Mouse (Mus musculus) adrenal gland, adult 8-10 months (tissue): ENCODE measurements around the gene Coro6. TPM values are rescaled to one million over a fixed set of nuclear protein-coding genes. Genes with fewer than 3 reads are reported as not detected.

Source experiments
- DNase-seq: peaks from one replicate; pipeline ENCODE4 v3.0.0; 2022
- total RNA-seq, 4 experiments: library from RNA; stranded (reverse); gene quantifications; 2 replicates each; pipeline ENCODE4 v1.2.4; 2022

Gene Coro6
- total RNA-seq, 4 experiments from 2014 or later = 0.73 to 6.4 (median 3.8) TPM

DNA sequence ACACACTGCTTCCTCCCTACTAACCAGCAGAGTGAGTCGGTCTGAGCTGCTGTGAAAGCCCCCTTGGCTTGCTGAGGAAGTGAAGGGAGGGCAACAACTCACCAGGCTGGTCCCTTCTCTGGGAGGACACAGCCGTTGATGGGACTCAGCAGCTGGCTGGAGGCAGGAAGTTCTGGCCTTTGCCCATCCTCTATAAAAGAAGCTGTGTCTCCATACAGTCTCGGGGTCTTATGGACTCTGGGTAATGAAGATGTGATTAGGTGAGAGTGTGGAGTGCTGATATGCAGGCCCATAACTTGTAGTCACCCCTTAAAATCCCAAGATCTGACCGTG, 32.1 kb downstream of the Coro6 start:
- DNase-seq = no peak

DNA sequence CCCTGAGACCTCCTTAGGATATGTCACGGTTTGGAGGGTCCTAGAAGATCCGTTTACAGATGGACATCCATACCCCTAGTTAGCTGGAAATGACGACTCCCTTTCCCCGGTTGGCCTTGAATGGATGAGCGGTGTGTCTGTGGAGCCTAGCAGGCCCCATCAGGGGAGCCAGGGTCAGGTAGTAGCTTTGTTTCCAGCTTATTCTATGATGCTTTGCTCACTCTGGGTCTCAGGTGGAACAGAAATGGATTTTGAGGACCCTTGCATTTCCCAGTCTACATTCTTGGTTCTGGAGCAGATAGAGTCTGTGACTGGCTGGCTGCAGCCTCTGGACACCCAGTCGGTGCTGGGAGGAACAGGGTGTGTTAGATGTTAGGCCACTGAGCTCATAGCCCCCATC, 32.6 kb downstream of the Coro6 start:
- DNase-seq = no peak

DNA sequence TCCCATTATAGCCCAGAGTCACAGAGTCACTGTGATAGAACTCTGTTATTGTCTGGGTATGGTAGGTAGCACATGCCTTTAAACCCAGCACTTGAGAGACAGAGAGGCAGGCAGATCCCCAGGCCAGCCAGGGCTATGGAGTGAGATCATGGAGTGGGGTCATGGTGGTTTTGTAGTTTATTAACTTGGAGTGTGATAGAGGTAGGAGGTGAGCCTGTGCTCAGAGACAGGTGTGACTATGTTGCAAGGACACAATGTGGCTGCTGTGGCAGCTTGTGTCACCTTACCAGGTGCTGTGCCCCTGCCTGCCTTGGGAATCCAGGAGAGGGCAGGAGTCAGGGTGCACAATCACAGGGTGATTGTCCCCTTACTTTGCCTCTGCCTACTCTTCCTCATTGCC, 33.3 kb downstream of the Coro6 start:
- DNase-seq = no peak

- peak; percentile 72 for DNase-seq
Observed at GRCm38 (mm10) chr11:77497341-77497756, 35.1 kb downstream of the Coro6 start.

GRCm38 (mm10) chr11:77497851-77498250, 35.6 kb downstream of the Coro6 start:
- no peak for DNase-seq

DNA sequence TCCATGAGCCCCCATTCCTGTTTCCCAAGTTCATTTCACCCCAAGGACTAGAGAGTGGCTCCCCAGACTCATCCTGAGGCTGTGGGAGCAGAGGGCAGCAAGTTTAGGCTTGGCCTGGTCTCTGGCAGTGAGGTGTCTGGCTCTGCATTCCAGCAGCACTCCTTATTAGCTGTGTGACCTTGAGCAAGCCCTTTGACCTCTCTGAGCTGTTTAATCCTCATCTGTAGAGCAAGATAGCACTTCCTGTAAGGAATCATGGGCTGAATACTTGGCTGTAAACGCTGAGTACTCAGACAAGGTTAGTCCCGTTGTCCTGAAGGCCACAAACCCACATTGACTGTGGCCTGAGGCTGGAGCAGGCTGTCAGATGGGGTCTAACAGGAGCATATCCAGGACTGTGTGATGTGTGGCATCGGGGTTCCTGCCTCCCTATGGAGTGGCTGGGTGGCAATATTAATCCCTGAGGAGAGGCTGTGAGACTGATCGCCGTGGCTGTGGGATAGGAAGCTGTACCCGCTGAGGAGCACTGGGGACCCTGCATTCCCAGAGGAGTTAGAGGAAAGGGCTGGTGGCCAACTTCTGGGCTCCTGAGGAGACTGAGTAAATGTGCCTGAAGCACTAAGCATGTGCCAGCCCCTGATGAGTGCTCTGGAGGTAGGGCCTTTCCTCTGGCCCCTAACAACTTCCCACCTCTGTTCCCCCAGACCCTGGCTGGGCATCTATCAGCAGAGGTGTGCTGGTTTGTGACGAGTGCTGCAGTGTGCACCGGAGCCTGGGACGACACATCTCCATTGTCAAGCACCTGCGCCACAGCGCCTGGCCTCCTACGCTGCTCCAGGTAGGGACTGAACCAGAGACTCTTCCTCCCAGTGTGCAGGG, 36.3 kb downstream of the Coro6 start:
- no peak for DNase-seq

DNA sequence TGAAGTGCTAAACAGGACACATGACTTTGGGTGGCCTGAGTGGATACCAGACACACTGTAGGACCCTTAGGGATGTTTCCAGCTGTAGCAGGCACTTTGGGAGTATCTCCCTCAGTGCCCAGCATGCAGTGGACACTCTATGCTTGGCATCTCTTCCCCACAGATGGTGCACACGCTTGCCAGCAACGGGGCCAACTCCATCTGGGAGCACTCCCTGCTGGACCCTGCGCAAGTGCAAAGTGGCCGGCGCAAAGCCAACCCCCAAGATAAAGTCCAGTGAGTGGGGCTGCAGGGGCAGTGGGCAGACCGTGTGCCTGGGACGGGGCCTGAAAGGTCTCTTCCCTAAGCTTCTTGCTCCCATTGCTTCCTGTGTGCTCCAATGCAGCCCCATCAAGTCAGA, 37.1 kb downstream of the Coro6 start:
- no peak for DNase-seq

GRCm38 (mm10) chr11:77500361-77501325, 38.4 kb downstream of the Coro6 start:
- no peak for DNase-seq

DNA sequence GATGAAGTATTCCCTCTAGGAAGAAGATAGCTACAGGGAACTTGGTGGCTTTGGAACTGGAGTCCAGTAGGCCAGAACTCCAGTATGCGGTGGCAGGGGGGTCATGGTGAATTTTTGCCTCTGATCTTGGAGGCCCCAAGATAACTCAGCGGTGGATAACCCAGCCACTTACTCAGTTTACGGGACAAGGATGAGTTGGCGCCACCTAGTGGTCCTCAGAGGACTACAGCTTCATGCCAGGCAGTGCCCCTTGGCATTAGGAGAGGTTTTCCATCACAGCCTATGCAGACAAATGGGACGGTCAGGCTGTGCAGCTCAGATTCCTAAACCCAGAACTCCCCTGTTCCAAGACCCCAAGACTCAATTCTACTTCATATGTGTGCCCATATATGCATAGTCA, 39.2 kb downstream of the Coro6 start:
- peak; percentile 63 for DNase-seq

DNA sequence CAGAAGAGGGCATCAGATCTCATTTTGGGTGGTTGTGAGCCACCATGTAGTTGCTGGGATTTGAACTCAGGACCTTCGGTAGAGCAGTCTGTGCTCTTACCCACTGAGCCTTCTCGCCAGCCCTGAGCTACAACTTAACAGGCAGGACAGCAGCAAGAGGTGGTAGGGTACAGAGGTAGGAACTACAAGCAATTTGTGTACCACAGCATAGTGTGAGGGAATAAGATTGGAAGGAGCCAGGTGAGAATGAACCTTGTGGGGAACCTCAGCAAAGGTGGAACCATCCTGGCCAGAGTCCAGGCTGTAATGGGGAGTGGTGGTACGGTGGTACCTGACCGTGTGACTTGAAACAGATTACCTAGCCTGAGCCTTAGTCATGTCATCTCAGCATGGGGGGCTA, 39.8 kb downstream of the Coro6 start:
- no peak for DNase-seq

GRCm38 (mm10) chr11:77502481-77502880, 40.3 kb downstream of the Coro6 start:
- DNase-seq = no peak

- no peak for DNase-seq
Observed at GRCm38 (mm10) chr11:77503511-77503910, 41.3 kb downstream of the Coro6 start.

- DNase-seq = no peak
Observed at GRCm38 (mm10) chr11:77504377-77504776, 42.2 kb downstream of the Coro6 start.

DNA sequence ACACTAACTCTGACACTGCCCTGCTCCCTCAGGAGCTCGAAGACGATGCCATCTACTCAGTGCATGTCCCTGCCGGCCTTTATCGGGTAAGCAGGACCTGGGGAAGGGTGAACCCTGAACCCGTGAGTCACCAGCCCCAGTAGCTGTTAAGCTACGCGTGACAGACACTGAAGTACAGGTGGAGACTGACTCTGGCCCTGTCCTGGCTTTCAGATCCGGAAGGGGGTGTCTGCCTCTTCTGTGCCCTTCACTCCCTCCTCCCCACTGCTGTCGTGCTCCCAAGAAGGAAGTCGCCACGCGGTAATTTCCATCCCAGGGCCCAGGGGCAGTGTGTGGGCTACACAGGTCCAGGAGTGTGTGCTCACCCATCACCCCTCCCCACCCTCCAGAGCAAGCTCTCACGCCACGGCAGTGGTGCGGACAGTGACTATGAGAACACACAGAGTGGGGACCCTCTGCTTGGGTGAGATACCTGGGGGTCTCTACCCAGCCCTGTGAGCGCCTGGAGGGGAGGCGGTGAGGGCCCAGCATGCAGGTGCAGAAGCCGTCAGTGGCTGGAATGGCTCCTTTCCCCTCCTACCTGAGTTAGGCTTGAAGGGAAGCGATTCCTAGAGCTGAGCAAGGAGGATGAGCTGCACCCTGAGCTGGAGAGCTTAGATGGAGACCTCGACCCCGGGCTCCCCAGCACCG, 43.2 kb downstream of the Coro6 start:
- DNase-seq = no peak

DNA sequence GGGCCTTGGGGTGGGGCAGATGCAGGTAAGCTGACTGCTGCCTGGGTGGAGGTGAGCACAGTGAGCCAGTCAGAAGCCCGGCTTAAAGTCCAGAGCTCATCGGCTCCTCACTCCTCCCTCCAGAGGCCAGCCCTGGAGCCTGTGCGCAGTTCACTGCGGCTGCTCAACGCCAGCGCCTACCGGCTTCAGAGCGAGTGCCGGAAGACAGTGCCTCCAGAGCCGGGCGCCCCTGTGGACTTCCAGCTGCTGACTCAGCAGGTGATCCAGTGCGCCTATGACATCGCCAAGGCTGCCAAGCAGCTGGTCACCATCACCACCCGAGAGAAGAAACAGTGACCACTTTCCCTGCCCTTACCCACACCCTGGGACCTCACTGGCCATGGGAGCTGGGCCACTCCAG, 44.1 kb downstream of the Coro6 start:
- no peak for DNase-seq

DNA sequence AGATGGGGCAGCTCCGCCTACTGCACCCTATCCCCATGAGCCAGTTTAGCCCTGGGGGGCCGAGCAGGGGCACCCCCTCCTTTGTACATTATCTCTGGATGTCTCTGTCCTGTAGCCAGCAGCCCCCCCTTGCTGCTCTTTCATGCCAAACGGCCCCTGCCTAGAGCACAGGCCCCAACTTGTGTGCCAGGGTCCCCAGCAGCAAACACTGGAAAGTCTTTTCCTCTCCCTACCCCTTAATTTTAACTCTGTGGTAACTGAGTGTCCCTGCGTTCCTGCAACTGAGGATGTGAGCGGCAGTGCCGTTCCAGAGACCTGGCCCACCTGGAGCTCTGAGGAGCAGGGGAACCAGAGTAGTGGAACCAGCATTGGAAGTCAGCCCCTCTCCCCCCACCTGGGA, 44.7 kb downstream of the Coro6 start:
- no peak for DNase-seq

GRCm38 (mm10) chr11:77507426-77507825, 45.2 kb downstream of the Coro6 start:
- DNase-seq = peak; percentile 12

DNA sequence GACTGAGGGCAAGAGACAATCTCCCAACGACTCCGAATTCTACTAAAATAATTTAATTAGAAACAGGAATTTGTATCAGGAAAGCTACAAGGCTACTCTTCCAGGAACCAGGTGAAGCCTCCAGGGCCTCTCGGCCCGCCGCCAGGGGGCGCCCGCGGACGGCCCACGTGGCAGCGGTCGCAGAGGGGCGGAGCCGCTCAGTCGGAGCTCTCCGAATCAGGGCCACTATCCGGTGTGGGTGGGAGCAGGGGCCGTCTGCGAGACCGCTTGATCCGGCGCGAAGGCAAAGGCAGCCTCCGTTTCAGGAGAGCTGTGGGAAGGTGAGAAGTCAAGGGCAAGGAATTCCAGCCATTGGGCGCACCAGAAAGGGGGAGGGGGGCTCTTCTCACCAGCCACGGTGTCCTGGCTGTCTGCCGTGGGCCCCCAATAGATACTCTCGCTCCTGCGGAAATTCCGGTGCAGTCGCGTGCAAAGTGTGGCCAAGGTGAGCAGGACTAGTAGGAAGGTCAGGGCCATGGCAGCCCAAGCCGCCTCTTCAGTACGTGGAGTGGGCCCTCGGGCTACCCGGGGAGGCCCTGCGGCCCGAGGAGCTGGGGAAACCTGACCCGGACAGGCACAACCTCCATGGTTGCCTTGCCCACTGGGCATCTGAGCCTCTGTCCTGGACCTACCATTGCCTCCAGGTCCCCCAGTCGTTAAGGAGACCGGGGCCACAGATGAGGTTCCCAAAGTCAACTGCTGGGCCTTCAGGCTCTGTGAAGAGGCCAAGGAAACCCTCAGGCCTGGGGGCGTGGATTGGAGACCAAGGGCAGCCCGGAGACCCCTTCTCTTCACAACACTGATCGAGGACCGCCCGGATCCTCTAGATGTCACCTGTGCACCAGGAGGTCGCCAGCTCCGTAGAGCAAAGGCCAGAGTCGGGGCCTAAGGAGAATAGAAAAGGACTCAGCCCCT, 46.1 kb downstream of the Coro6 start:
- DNase-seq = peak; percentile 74

DNA sequence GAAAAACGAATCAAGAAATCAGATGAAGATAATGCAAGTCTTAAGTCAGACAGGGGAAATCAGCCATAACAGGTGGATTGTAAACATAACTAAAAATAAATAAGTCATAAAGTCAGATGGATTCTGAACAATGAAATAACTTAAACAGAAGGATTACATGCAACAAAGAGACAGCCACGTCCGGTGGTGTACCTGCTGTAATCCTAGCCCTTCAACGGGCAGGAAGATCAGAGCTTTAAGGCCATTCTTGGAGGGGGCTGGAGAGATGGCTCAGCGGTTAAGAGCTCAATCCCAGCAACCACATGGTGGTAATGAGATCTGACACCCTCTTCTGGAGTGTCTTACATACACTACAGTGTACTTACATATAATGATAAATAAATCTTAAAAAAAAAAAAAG, 49.1 kb downstream of the Coro6 start:
- DNase-seq = no peak

DNA sequence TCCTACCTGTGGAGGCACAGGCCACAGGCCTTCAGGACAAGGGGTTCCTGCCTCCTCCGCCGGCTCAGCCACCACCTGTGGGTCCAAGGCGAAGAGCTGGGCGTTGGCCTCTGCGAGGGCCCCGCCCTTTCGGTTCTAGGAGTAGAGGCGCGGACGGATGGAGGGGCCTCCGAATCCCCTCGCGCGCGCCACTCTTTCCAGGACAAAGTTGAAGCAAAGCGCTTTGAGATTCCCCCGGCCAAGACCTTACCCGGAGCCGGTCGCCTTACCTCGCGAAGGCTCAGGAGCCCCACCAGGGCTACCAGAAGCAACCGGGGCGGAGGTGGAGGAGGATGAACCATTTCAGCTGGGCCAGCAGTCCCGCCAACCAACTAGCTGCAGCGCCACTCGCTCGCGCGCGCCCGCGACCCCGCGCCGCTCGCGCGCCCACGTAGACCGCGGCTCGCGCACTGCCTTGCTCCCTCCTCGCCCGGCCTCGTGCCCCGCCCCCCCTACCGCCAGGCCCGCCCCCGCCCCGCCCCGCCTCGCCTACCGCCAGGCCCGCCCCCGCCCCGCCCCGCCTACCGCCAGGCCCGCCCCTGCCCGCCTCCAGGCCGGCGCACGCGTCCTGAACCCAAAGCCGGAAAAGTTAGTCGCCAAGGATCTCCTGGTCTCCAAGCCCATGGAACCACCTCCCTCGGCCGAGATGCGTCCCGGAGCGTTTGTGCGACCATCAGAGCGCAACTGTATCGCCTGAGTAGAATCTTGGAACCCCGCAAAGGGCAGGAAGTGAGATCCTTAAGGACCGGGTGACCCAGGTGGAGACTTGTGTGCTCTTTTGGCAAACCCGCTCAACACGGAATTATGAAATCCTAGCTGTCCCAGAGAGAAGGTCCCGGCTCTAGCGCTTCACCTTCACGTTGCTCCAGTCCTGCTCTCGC, 50.9 kb downstream of the Coro6 start:
- DNase-seq = peak; percentile 82

- no peak for DNase-seq
Observed at GRCm38 (mm10) chr11:77513811-77514170, 51.6 kb downstream of the Coro6 start.
